Mouse (Mus musculus) stomach, postnatal 0 days (tissue): ENCODE measurements around the gene Myo1c.
A peak's percentile ranks its signal among the peaks of the same experiment; 100 is the strongest.

Experiments used
- CTCF ChIP-seq: IDR thresholded peaks from 2 replicates; pipeline ENCODE4 v1.5.1; 2016; ENCODE audit warnings: antibody characterized with exemption, low read depth, mild to moderate bottlenecking, moderate library complexity
- EP300 ChIP-seq: optimal IDR thresholded peaks from 2 replicates; pipeline ENCODE3; 2016; ENCODE audit warnings: antibody characterized with exemption

DNA sequence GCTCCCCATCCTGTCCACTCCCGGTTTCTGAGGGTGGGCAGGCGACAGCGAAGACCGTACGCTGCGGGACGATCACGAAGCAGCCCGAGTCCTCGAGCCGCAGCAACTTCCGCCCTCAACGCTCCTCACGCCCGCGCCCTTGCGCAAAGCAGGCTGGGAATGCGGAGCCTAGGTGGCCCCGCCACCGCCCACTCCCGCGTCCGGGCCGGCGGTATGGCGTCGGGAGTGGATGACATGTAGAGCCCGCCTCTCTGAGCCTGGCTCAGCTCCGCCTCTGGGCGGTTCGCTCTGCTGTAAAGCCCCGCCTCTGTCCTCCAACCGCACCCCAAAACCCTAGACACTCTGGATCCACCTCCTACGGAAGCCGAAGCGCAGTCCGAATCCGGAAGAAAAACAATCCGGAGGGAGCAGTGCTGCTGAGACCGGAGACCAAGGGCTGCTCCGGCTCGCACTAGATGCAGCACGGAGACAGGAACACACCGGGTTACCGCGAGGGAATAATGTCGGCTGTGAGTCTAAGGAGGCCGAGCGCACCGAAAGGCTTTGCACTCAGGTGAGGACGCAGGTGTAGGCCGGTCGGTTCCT is 19.6 kb upstream of the Myo1c start, which contains the start of gene Inpp5k:
- TF ChIP-seq CTCF, result peak; percentile 13; the same call in 1 of the 2 replicates
- no peak for TF ChIP-seq EP300
